Mouse (Mus musculus) heart, embryonic 10.5 days (tissue): ENCODE data around the gene Snx30. TPM values are rescaled to one million over a fixed set of nuclear protein-coding genes. Genes with fewer than 3 reads are reported as not detected.

Experiments
- DNase-seq: peaks from one replicate; pipeline ENCODE4 v3.0.0-alpha.2; 2017; ENCODE audit warnings: low spot score
- H3K27ac ChIP-seq: fragments of 300-500 bp; sonication (generic); 2 replicates; pipeline ENCODE4 v1.5.1; 2016; ENCODE audit warnings: mild to moderate bottlenecking
- H3K27me3 ChIP-seq: fragments of 300-500 bp; sonication (generic); 2 replicates; pipeline ENCODE4 v1.6.1; 2016; ENCODE audit warnings: mild to moderate bottlenecking; ENCODE audit not compliant: poor library complexity, insufficient read depth, severe bottlenecking
- H3K36me3 ChIP-seq: fragments of 300-500 bp; sonication (generic); 2 replicates; pipeline ENCODE4 v1.6.1; 2016; ENCODE audit warnings: mild to moderate bottlenecking, moderate library complexity
- H3K4me1 ChIP-seq: fragments of 300-500 bp; sonication (generic); 2 replicates; pipeline ENCODE4 v1.6.1; 2016; ENCODE audit warnings: mild to moderate bottlenecking
- H3K4me3 ChIP-seq: fragments of 300-500 bp; sonication (generic); 2 replicates; pipeline ENCODE4 v1.5.1; 2016; ENCODE audit warnings: mild to moderate bottlenecking, moderate library complexity
- H3K9me3 ChIP-seq: fragments of 300-500 bp; sonication (generic); 2 replicates; pipeline ENCODE4 v1.6.1; 2016; ENCODE audit warnings: mild to moderate bottlenecking, moderate library complexity
- WGBS: fragments of 180-500 bp; shearing (Covaris S2); methylation state at CpG from one replicate; pipeline ENCODE4 v1.1.7; 2016; 5-methylcytosine and 5-hydroxymethylcytosine counted together
- polyA plus RNA-seq: library from polyadenylated mRNA; unstranded; fragments of >200 nt; fragmentation: Nextera tagmentation; extraction: Ambion mirVana; gene quantifications from 2 replicates; pipeline ENCODE4 v1.2.1, GENCODE M21; 2016

Snx30 gene
- polyA plus RNA-seq, 1 experiment from 2014 or later = 8.1 TPM

DNA sequence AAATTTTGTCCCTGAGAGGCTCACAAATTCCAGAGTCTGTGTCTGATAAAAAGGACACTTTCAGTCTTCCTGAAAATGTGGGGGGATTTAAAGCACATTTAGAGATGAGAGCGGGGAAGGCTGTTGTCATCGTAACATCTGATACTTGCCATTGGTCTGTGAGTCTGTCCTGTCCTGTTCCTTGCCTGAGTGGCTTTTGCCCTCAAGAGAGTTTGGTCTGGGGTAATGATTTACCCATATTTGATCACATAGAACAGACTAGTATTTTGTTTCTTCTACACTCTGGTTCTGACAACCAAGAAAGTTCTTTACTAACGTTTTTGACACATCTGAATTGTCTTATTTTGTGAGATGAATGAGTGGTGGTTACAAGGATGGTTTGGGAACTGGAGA, 39.6 kb downstream of the Snx30 start:
- H3K27me3 ChIP-seq = no peaks in the 10 kb centered on the region
- no peak overlapping the region for H3K27ac ChIP-seq
- peaks cover 23% of the 10 kb centered on the region; the same call in 1 of the 2 replicates for H3K4me1 ChIP-seq
- no peaks in the 10 kb centered on the region for H3K9me3 ChIP-seq
- WGBS = 82% methylated on average over 3 of the region's 3 CpGs
- no peak overlapping the region for H3K4me3 ChIP-seq
- peaks cover 18% of the 10 kb centered on the region for H3K36me3 ChIP-seq
- no peak for DNase-seq

DNA sequence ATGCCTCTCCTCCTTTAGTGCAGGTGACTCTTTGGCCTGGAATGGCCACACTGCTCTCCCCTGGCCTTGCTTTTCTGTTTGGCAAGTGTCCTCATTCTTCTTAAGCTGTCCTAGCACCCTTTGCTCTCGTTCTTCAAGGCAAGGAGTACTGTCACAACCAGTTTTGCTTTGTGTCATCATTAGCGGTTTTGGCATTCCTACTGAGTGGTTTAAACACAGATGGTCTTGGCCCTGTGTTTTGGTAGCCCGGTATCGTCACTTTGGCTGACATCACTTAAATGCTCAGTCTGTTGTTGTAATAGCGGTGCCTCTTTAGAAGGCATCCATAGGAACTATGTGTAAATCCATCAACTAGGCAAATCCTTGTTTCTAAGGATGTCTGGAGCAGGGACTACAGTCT, 41.8 kb downstream of the Snx30 start:
- no peaks in the 10 kb centered on the region for H3K9me3 ChIP-seq
- 81% methylated on average over 5 of the region's 5 CpGs for WGBS

DNA sequence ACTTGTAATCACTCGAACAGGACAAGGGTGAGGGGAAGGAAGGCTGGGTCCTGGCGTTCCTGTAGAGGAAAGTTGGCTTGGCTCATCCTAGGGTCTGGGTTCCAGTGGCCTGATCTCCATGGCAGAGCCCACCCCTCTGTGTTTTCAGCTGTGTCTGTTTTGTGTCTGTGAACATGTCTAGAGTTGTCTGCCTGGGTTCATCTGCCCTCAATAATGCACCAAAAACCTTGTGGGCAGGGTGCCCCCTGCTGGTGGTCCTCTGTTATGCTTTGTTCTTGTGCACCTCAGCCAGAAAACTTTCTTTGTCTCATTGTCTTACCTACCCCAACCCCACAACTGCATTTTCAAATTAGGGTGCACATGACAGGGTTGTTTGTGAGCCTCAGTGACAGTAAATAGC, 44.5 kb downstream of the Snx30 start:
- WGBS = 58% methylated on average over 2 of the region's 2 CpGs
- peaks cover 8% of the 10 kb centered on the region; the same call in 1 of the 2 replicates for H3K4me1 ChIP-seq
- H3K36me3 ChIP-seq = peaks cover 12% of the 10 kb centered on the region
- H3K9me3 ChIP-seq = no peaks in the 10 kb centered on the region
- H3K27me3 ChIP-seq = no peaks in the 10 kb centered on the region
- H3K27ac ChIP-seq = no peak overlapping the region; the same call in 1 of the 2 replicates
- H3K4me3 ChIP-seq = no peak overlapping the region
- DNase-seq = peak; percentile 81

More for the DNA sequence above, 41.8 kb downstream of the Snx30 start:
- peaks cover 16% of the 10 kb centered on the region; the same call in 1 of the 2 replicates for H3K4me1 ChIP-seq
- no peaks in the 10 kb centered on the region for H3K27me3 ChIP-seq
- H3K36me3 ChIP-seq = peaks cover 18% of the 10 kb centered on the region
- H3K4me3 ChIP-seq = no peak overlapping the region
- H3K27ac ChIP-seq = no peak overlapping the region
- DNase-seq = no peak

DNA sequence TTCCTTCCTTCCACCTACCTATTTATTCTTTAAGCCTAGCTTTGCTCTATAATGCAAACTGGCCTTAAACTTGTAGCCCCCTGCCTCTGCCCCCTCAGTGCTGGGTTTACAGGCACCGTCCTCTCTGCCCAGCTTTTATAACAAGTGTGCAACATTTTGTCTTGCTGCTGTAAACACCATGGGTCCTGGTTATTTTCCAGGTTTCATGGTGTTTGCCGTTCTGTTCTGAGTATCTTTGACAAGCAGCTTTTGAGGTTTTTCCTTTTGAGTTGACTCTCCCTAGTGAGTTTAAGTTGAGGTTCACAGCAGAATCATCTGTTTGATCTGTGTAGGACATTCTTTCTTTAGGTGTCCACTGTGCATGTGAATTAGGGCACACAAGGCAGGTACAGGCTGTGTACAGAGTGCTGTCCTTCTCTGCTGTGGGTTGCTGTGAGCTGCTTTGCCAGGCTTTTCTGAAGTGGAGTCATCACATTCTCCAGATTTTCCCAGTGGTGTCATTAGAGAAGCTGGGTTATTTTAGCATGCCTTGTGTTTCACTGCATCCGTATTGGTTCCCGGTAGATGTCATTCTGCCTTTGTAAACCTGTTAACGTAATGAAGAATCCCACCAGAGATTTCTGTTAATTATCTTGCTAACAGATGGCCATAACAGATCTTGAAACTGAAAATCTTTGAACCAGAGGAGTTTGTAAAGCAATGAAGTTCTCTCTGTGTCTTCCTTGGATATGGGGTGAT, 45.4 kb downstream of the Snx30 start:
- Histone ChIP-seq H3K27ac (peak overlapping the region; percentile 32; the same call in 1 of the 2 replicates), H3K4me1 (peaks cover 8% of the 10 kb centered on the region; the same call in 1 of the 2 replicates), H3K9me3 (no peaks in the 10 kb centered on the region), H3K4me3 (no peak overlapping the region), H3K36me3 (peaks cover 6% of the 10 kb centered on the region), H3K27me3 (no peaks in the 10 kb centered on the region)
- WGBS = 81% methylated on average over 5 of the region's 5 CpGs
- DNase-seq = no peak

DNA sequence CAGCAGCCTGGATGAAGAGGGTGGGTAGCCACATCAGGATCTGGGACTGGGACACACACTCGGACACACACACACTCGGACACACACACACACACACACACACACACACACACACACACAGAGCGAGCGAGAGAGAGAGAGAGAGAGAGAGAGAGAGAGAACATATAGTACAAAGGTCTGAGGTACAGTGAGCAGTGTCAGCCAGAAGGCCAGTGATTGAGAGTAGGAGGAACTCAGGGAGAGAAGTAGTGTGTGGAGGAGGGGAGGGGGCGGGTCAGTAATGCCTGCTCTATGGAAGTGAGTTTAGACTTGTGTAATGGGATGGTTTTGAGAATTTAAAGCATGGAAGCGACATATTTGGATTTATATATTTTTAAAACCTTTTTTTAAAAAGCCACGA, 47.5 kb downstream of the Snx30 start:
- Histone ChIP-seq H3K27me3 (no peaks in the 10 kb centered on the region), H3K36me3 (peaks cover 9% of the 10 kb centered on the region; the same call in 1 of the 2 replicates), H3K4me1 (peaks cover 4% of the 10 kb centered on the region; the same call in 1 of the 2 replicates), H3K4me3 (no peak overlapping the region), H3K27ac (no peak overlapping the region), H3K9me3 (no peaks in the 10 kb centered on the region)
- no peak for DNase-seq
- 85% methylated on average over 6 of the region's 7 CpGs for WGBS

DNA sequence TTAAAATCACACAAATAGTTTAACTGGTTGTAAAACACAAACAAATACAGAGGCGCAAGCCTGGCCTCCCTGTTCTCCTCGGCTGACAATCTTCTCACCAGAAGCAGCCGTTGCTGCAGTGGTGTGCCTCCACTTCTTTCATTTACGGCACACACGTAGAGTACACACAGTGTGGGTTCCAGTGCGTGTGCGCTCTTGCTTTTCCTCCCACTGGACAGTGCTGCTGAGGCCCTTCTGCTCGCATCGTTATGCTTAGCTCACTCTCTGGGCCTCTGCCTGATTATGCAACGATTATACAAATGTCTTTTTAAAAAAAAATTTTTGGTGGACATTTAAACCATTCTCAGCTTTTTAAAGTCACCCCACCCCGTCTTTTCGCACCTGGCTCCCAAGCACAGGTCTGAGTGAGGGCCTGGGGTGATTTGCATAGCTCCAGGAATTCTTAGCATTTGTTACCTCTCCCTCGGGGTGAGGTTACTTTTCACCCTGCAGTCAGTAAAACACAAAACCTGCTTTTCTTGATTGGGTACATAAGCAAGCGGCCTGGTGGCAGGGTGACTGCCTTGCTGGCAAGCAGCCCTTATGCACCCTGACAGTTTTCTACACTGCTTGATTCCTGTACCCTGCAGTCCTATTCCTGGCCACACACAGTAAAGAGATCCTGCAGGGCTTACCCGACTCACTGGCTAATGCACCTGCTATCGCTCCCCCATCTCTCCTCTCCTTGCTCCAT, 54.2 kb downstream of the Snx30 start:
- no peaks in the 10 kb centered on the region for H3K27me3 ChIP-seq
- no peak overlapping the region for H3K4me3 ChIP-seq

DNA sequence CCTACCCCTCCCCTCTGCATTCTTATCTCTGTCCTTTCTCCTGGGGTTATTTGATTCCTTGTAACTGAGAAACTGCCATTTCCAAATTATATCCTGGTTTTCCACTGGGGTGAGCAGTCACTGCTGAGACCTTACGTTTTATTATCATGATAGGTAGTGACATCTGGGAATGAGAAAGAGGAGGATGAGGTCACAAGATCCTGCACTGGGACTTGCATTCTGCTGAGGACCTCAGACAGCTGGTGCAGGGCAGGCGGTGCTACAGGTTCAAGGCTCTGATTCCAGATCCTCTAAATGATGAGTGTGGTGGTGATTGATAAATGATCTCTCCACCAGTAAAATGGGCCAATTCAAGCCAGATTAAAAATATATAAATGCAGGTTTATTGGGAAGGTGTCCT, 54.8 kb downstream of the Snx30 start:
- Histone ChIP-seq H3K27ac (no peak overlapping the region), H3K36me3 (peaks cover 9% of the 10 kb centered on the region; the same call in 1 of the 2 replicates), H3K4me3 (no peak overlapping the region), H3K9me3 (no peaks in the 10 kb centered on the region), H3K4me1 (peaks cover 24% of the 10 kb centered on the region), H3K27me3 (no peaks in the 10 kb centered on the region)
- WGBS = 54% methylated on average over 2 of the region's 2 CpGs
- DNase-seq = no peak

More for the DNA sequence above, 54.2 kb downstream of the Snx30 start:
- Histone ChIP-seq H3K9me3 (no peaks in the 10 kb centered on the region), H3K4me1 (peaks cover 24% of the 10 kb centered on the region), H3K27ac (no peak overlapping the region), H3K36me3 (peaks cover 9% of the 10 kb centered on the region; the same call in 1 of the 2 replicates)
- 59% methylated on average over 16 of the region's 16 CpGs for WGBS
- DNase-seq = no peak

DNA sequence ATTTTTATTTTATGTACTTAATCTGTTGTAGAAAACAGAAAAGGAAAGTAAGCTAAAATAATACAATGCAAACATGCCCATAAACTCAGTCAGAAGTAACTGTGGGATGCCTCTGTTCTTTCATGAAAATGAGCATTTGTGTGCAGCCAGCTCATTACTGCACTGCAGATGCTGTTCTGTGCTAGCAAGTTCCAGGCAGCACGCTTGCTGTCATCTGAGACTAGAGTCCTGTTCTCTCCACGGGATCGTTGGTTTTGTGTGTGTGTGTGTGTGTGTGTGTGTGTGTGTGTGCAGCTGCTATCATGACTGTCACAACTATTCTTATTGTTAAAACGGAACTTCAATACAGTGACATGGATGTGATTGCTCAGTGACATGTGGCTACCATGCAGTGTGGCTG, 56.2 kb downstream of the Snx30 start:
- no peak for DNase-seq
- 68% methylated on average over 4 of the region's 4 CpGs for WGBS
- Histone ChIP-seq H3K4me3 (no peak overlapping the region), H3K4me1 (peaks cover 24% of the 10 kb centered on the region), H3K27me3 (no peaks in the 10 kb centered on the region), H3K27ac (no peak overlapping the region), H3K9me3 (no peaks in the 10 kb centered on the region), H3K36me3 (peaks cover 9% of the 10 kb centered on the region; the same call in 1 of the 2 replicates)

DNA sequence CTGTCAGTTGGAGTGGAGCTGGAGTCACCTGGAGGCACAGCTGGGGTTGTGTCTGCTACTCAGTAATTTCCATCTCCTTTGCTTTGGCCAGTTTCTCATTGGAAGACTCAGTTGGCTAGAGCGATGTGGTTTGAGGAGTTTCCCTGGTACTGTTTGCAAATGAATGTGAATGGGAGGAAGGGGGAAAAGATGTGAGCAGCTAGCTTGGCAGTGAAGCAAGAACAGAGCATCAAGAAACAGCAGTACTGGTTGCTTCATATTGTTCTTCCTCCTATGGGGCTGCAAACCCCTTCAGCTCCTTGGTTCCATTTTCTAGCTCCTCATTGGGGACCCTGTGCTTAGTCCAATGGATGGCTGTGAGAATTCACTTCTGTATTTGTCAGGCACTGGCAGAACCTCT, 56.7 kb downstream of the Snx30 start:
- Histone ChIP-seq H3K27me3 (no peaks in the 10 kb centered on the region), H3K4me3 (no peak overlapping the region), H3K36me3 (peaks cover 7% of the 10 kb centered on the region; the same call in 1 of the 2 replicates), H3K4me1 (peaks cover 24% of the 10 kb centered on the region), H3K9me3 (no peaks in the 10 kb centered on the region), H3K27ac (no peak overlapping the region)
- 89% methylated on average over 1 of the region's 1 CpGs for WGBS
- no peak for DNase-seq

DNA sequence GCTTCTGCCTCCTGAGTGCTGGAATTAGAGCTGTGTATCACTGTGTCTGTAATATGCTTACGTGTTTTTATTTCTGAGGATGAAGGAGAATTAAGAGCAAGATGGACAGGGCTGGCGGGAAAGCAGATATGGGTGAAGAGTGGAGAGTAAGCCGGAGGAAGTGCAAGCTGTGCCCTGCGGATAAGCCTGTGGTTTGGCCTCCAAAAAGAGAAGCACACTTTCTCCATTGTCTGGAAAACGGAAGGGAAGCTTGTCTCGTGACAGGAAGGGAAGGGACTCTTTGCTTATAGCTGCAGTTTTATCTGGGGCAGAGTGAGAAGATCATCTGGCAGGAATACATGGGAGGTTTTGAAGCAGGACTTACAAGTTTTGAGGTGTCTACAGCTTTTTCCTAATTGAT, 58.2 kb downstream of the Snx30 start:
- no peaks in the 10 kb centered on the region for H3K9me3 ChIP-seq
- peaks cover 24% of the 10 kb centered on the region for H3K4me1 ChIP-seq
- H3K4me3 ChIP-seq = no peak overlapping the region
- 58% methylated on average over 6 of the region's 6 CpGs for WGBS
- H3K27ac ChIP-seq = no peak overlapping the region
- DNase-seq = no peak
- H3K27me3 ChIP-seq = no peaks in the 10 kb centered on the region
- H3K36me3 ChIP-seq = 0 out of 2 replicates have a peak, but pooled peaks cover 3% of the 10 kb centered on the region

DNA sequence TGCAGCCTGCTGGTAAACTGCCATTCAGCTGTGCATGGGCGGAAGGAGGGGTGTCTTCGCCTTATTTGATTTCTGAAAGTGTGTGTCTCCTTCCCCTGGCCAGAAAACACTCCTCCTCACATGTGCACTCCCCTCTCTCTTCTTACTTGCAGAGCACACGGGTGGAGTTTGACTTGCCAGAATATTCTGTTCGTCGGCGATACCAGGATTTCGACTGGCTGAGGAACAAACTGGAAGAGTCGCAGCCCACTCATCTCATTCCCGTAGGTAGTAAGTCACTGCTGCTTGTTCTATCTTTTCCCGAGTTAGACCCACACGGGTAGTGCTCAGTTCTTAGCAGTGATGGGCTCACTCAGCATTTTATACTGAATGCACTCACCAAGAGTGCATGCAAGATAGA, 62.4 kb downstream of the Snx30 start:
- no peak for DNase-seq
- Histone ChIP-seq H3K27me3 (no peaks in the 10 kb centered on the region), H3K36me3 (0 out of 2 replicates have a peak, but pooled peaks cover 4% of the 10 kb centered on the region), H3K9me3 (no peaks in the 10 kb centered on the region), H3K4me1 (peaks cover 11% of the 10 kb centered on the region; the same call in 1 of the 2 replicates), H3K27ac (no peak overlapping the region), H3K4me3 (no peak overlapping the region)
- WGBS = 83% methylated on average over 11 of the region's 11 CpGs

DNA sequence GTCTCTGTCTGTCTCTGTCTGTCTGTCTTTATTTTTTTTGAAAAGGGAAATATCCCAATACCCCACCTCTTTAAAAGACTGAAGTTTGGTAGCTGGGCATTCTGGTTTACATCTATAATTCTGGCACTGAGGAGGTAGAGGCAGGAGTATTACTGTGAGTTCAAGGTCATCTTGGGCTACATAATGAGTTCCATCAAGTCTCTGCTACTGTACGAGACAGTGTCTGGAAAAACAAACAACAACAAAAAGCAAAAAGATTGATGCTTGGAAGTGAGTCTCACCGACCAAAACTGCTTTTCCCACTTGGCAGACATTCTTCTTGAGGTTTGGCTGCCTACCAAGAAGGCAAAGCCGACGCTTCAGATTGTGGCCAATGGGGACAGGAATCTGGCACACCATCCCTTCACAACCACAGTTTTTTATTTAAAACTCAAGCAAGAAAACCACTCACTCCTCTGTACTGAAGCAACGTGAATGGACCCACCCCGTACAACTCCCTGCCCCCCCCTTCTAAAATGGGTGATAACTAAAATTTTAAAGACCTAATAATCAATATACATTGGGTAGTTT, 63.9 kb downstream of the Snx30 start:
- Histone ChIP-seq H3K9me3 (no peaks in the 10 kb centered on the region), H3K4me1 (peaks cover 7% of the 10 kb centered on the region; the same call in 1 of the 2 replicates), H3K27ac (no peak overlapping the region), H3K36me3 (0 out of 2 replicates have a peak, but pooled peaks cover 4% of the 10 kb centered on the region), H3K27me3 (no peaks in the 10 kb centered on the region), H3K4me3 (no peak overlapping the region)
- 77% methylated on average over 6 of the region's 6 CpGs for WGBS
- DNase-seq = no peak

DNA sequence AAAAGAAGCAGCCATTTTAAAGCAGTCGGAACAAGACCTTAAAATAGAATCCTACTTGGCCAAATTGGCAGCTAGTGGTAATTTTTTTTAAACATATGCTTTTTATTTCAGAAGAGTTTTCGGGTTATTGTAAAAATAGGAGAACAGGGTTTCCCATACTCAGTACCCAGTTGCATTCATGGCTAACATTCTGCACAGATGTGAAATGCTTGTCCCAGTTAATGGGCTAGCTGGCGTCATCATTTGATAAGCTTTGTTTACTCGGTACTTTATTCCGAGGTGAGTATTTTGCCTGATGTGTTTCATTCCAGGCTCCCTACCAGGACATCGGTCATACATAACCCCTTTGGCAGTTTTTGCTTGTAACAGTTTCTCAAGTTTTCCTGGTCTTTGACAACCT, 64.8 kb downstream of the Snx30 start:
- Histone ChIP-seq H3K4me3 (no peak overlapping the region), H3K27ac (no peak overlapping the region), H3K36me3 (0 out of 2 replicates have a peak, but pooled peaks cover 4% of the 10 kb centered on the region), H3K4me1 (peaks cover 7% of the 10 kb centered on the region; the same call in 1 of the 2 replicates), H3K27me3 (no peaks in the 10 kb centered on the region), H3K9me3 (no peaks in the 10 kb centered on the region)
- WGBS = 71% methylated on average over 6 of the region's 6 CpGs
- no peak for DNase-seq
